Mouse (Mus musculus) liver, embryonic 12.5 days (tissue): ENCODE measurements around the gene Psmd13. TPM values are rescaled to one million over a fixed set of nuclear protein-coding genes. Genes with fewer than 3 reads are reported as not detected.

Source experiments
- ATAC-seq: fragments of 200-750 bp; cut with Nextera tagmentation; 2 replicates; pipeline ENCODE4 v1.8.0; 2017; ENCODE audit warnings: moderate number of reproducible peaks, mild to moderate bottlenecking, moderate library complexity
- H3K27ac ChIP-seq: fragments of 300-500 bp; sonication (generic); 2 replicates; pipeline ENCODE4 v1.5.1; 2016; ENCODE audit warnings: mild to moderate bottlenecking
- H3K27me3 ChIP-seq: fragments of 300-500 bp; sonication (generic); replicated peaks from 2 replicates; pipeline ENCODE4 v1.6.1; 2016; ENCODE audit warnings: mild to moderate bottlenecking, moderate library complexity
- H3K36me3 ChIP-seq: fragments of 300-500 bp; sonication (generic); 2 replicates; pipeline ENCODE4 v1.6.1; 2016; ENCODE audit warnings: mild to moderate bottlenecking, moderate library complexity
- H3K4me1 ChIP-seq: fragments of 300-500 bp; sonication (generic); 2 replicates; pipeline ENCODE4 v1.6.1; 2016
- H3K4me2 ChIP-seq: fragments of 300-500 bp; sonication (generic); 2 replicates; pipeline ENCODE4 v1.6.1; 2016; ENCODE audit warnings: mild to moderate bottlenecking, moderate library complexity
- H3K4me3 ChIP-seq: fragments of 300-500 bp; sonication (generic); 2 replicates; pipeline ENCODE4 v1.5.1; 2016; ENCODE audit warnings: mild to moderate bottlenecking, moderate library complexity
- H3K9ac ChIP-seq: fragments of 300-500 bp; sonication (generic); 2 replicates; pipeline ENCODE4 v1.6.1; 2016; ENCODE audit warnings: mild to moderate bottlenecking, moderate library complexity
- H3K9me3 ChIP-seq: fragments of 300-500 bp; sonication (generic); replicated peaks from 2 replicates; pipeline ENCODE4 v1.6.1; 2016; ENCODE audit warnings: mild to moderate bottlenecking, moderate library complexity
- WGBS: fragments of 180-500 bp; shearing (Covaris S2); methylation state at CpG from one replicate; pipeline ENCODE4 v1.1.7; 2016; ENCODE audit not compliant: insufficient replicate concordance; 5-methylcytosine and 5-hydroxymethylcytosine counted together
- polyA plus RNA-seq: library from polyadenylated mRNA; unstranded; fragments of >200 nt; fragmentation: Nextera tagmentation; extraction: Ambion mirVana; gene quantifications from 2 replicates; pipeline ENCODE4 v1.2.1, GENCODE M21; 2016

The Psmd13 gene
- polyA plus RNA-seq, 1 experiment from 2014 or later: 213 TPM

GRCm38 (mm10) chr7:140912846-140913482, 31.2 kb downstream of the Psmd13 start:
- H3K4me1 ChIP-seq: peaks cover 21% of the 10 kb centered on the region
- H3K9me3 ChIP-seq: no peaks in the 10 kb centered on the region
- WGBS: 64% methylated on average over 5 of the region's 5 CpGs
- peaks cover 4% of the 10 kb centered on the region; the same call in 1 of the 2 replicates for H3K27me3 ChIP-seq
- no peak for ATAC-seq
- 0 out of 2 replicates have a peak overlapping the region, but pooled peaks have one; percentile 13 for H3K4me2 ChIP-seq
- peak overlapping the region; percentile 32; the same call in 1 of the 2 replicates for H3K27ac ChIP-seq
- no peaks in the 10 kb centered on the region for H3K36me3 ChIP-seq
- H3K4me3 ChIP-seq: no peak overlapping the region
- H3K9ac ChIP-seq: no peak overlapping the region

- no peak for ATAC-seq
- Histone ChIP-seq H3K9me3 (no peaks in the 10 kb centered on the region), H3K27me3 (peaks cover 11% of the 10 kb centered on the region; the same call in 1 of the 2 replicates), H3K9ac (no peak overlapping the region), H3K36me3 (no peaks in the 10 kb centered on the region), H3K4me1 (peaks cover 13% of the 10 kb centered on the region), H3K4me3 (no peak overlapping the region), H3K4me2 (no peak overlapping the region), H3K27ac (no peak overlapping the region)
- 72% methylated on average over 8 of the region's 8 CpGs for WGBS
Observed at GRCm38 (mm10) chr7:140914031-140914690, 32.4 kb downstream of the Psmd13 start.

- H3K4me3 ChIP-seq: no peak overlapping the region
- H3K36me3 ChIP-seq: no peaks in the 10 kb centered on the region
- no peak overlapping the region for H3K4me2 ChIP-seq
- H3K9ac ChIP-seq: no peak overlapping the region
- no peak overlapping the region for H3K27ac ChIP-seq
- peaks cover 40% of the 10 kb centered on the region for H3K4me1 ChIP-seq
- peaks cover 65% of the 10 kb centered on the region for H3K27me3 ChIP-seq
- H3K9me3 ChIP-seq: no peaks in the 10 kb centered on the region
- WGBS: 20% methylated on average over 4 of the region's 4 CpGs
- no peak for ATAC-seq
Observed at GRCm38 (mm10) chr7:140919911-140920310, 38.1 kb downstream of the Psmd13 start.

- Histone ChIP-seq H3K4me3 (no peak within 1 kb of the TSS), H3K27me3 (peaks cover 72% of the 10 kb centered on the region), H3K4me2 (peak within 1 kb of the TSS; percentile 63; the same call in 1 of the 2 replicates), H3K4me1 (peaks cover 40% of the 10 kb centered on the region), H3K27ac (no peak within 1 kb of the TSS), H3K36me3 (no peaks in the 10 kb centered on the region), H3K9ac (no peak within 1 kb of the TSS), H3K9me3 (no peaks in the 10 kb centered on the region)
- 54% methylated on average over 8 of the region's 8 CpGs for WGBS
- no peak for ATAC-seq
Observed at GRCm38 (mm10) chr7:140920418-140921029, 38.8 kb downstream of the Psmd13 start, which contains the start of gene Nlrp6. Nlrp6 (plus strand) TSS chr7:140920902.

- no peak overlapping the region for H3K9ac ChIP-seq
Observed at GRCm38 (mm10) chr7:140921225-140921975, 39.6 kb downstream of the Psmd13 start.

GRCm38 (mm10) chr7:140922398-140923069, 40.8 kb downstream of the Psmd13 start:
- ATAC-seq: no peak
- H3K4me3 ChIP-seq: peak overlapping the region; percentile 37
- H3K9ac ChIP-seq: no peak overlapping the region
- no peaks in the 10 kb centered on the region for H3K9me3 ChIP-seq
- peaks cover 40% of the 10 kb centered on the region for H3K4me1 ChIP-seq
- peak overlapping the region; percentile 63 for H3K4me2 ChIP-seq
- peaks cover 82% of the 10 kb centered on the region for H3K27me3 ChIP-seq
- 3% methylated on average over 49 of the region's 49 CpGs for WGBS
- no peaks in the 10 kb centered on the region for H3K36me3 ChIP-seq
- no peak overlapping the region for H3K27ac ChIP-seq

More at GRCm38 (mm10) chr7:140921225-140921975, 39.6 kb downstream of the Psmd13 start:
- WGBS: 24% methylated on average over 22 of the region's 22 CpGs
- Histone ChIP-seq H3K27ac (no peak overlapping the region), H3K27me3 (peaks cover 79% of the 10 kb centered on the region), H3K4me2 (peak overlapping the region; percentile 63; the same call in 1 of the 2 replicates), H3K9me3 (no peaks in the 10 kb centered on the region), H3K4me1 (peaks cover 40% of the 10 kb centered on the region), H3K36me3 (no peaks in the 10 kb centered on the region), H3K4me3 (no peak overlapping the region)
- no peak for ATAC-seq

GRCm38 (mm10) chr7:140923070-140923775, 41.5 kb downstream of the Psmd13 start:
- Histone ChIP-seq H3K9ac (no peak overlapping the region), H3K4me1 (peaks cover 40% of the 10 kb centered on the region), H3K27me3 (peaks cover 79% of the 10 kb centered on the region), H3K27ac (no peak overlapping the region), H3K4me2 (peak overlapping the region; percentile 63), H3K36me3 (no peaks in the 10 kb centered on the region), H3K9me3 (no peaks in the 10 kb centered on the region), H3K4me3 (peak overlapping the region; percentile 37)
- no peak for ATAC-seq
- 25% methylated on average over 30 of the region's 30 CpGs for WGBS

GRCm38 (mm10) chr7:140927181-140927580, 45.4 kb downstream of the Psmd13 start:
- 74% methylated on average over 6 of the region's 6 CpGs for WGBS
- H3K9ac ChIP-seq: no peak overlapping the region
- H3K4me2 ChIP-seq: no peak overlapping the region
- no peaks in the 10 kb centered on the region for H3K9me3 ChIP-seq
- H3K36me3 ChIP-seq: peaks cover 6% of the 10 kb centered on the region; the same call in 1 of the 2 replicates
- no peak overlapping the region for H3K27ac ChIP-seq
- H3K4me1 ChIP-seq: peaks cover 12% of the 10 kb centered on the region
- no peak for ATAC-seq
- peaks cover 47% of the 10 kb centered on the region for H3K27me3 ChIP-seq
- no peak overlapping the region for H3K4me3 ChIP-seq

GRCm38 (mm10) chr7:140938436-140938835, 56.7 kb downstream of the Psmd13 start:
- WGBS: 30% methylated on average over 3 of the region's 3 CpGs
- Histone ChIP-seq H3K4me2 (no peak overlapping the region), H3K9me3 (no peaks in the 10 kb centered on the region)

GRCm38 (mm10) chr7:140938896-140939295, 57.1 kb downstream of the Psmd13 start:
- Histone ChIP-seq H3K9me3 (no peaks in the 10 kb centered on the region), H3K4me3 (no peak overlapping the region)
- no peak for ATAC-seq

More at GRCm38 (mm10) chr7:140938436-140938835, 56.7 kb downstream of the Psmd13 start:
- Histone ChIP-seq H3K36me3 (0 out of 2 replicates have a peak, but pooled peaks cover 4% of the 10 kb centered on the region), H3K27me3 (peaks cover 32% of the 10 kb centered on the region), H3K4me1 (peaks cover 32% of the 10 kb centered on the region), H3K4me3 (no peak overlapping the region), H3K9ac (no peak overlapping the region), H3K27ac (no peak overlapping the region)
- no peak for ATAC-seq

More at GRCm38 (mm10) chr7:140938896-140939295, 57.1 kb downstream of the Psmd13 start:
- no peak overlapping the region for H3K4me2 ChIP-seq
- H3K4me1 ChIP-seq: peaks cover 34% of the 10 kb centered on the region
- H3K27ac ChIP-seq: no peak overlapping the region
- H3K27me3 ChIP-seq: peaks cover 32% of the 10 kb centered on the region
- 0 out of 2 replicates have a peak, but pooled peaks cover 4% of the 10 kb centered on the region for H3K36me3 ChIP-seq
- no peak overlapping the region for H3K9ac ChIP-seq
- WGBS: 35% methylated on average over 2 of the region's 2 CpGs
